Mouse (Mus musculus) stomach, postnatal 0 days (tissue): ENCODE measurements around the gene Atf6b. TPM values are rescaled to one million over a fixed set of nuclear protein-coding genes. Genes with fewer than 3 reads are reported as not detected.
A peak's percentile ranks its signal among the peaks of the same experiment; 100 is the strongest.

ENCODE experiments used
- ATAC-seq: fragments of 200-750 bp; cut with Nextera tagmentation; 2 replicates; pipeline ENCODE4 v1.8.0; 2017; ENCODE audit not compliant: low FRiP score, low TSS enrichment
- DNase-seq: peaks from one replicate; pipeline ENCODE4 v3.0.0-alpha.2; 2016; ENCODE audit warnings: low spot score
- H3K27ac ChIP-seq: fragments of 300-500 bp; sonication (generic); replicated peaks from 2 replicates; pipeline ENCODE4 v1.5.1; 2014; ENCODE audit warnings: mild to moderate bottlenecking, control low read depth
- H3K27me3 ChIP-seq: fragments of 300-500 bp; sonication (generic); 2 replicates; pipeline ENCODE4 v1.6.1; 2014; ENCODE audit warnings: low read length; ENCODE audit not compliant: control insufficient read depth, insufficient read depth
- H3K36me3 ChIP-seq: fragments of 300-500 bp; sonication (generic); 2 replicates; pipeline ENCODE4 v1.6.1; 2014; ENCODE audit warnings: low read length, mixed read lengths; ENCODE audit not compliant: control insufficient read depth, insufficient read depth
- H3K4me1 ChIP-seq: fragments of 300-500 bp; sonication (generic); replicated peaks from 2 replicates; pipeline ENCODE4 v1.6.1; 2014; ENCODE audit warnings: antibody characterized with exemption; ENCODE audit not compliant: control insufficient read depth, insufficient read depth
- H3K4me2 ChIP-seq: fragments of 300-500 bp; sonication (generic); replicated peaks from 2 replicates; pipeline ENCODE4 v1.6.1; 2014; ENCODE audit warnings: low read depth, mild to moderate bottlenecking, control low read depth, moderate library complexity
- H3K4me3 ChIP-seq: fragments of 300-500 bp; sonication (generic); 2 replicates; pipeline ENCODE4 v1.5.1; 2014; ENCODE audit warnings: low read depth, low read length, control low read depth
- H3K9ac ChIP-seq: fragments of 300-500 bp; sonication (generic); 2 replicates; pipeline ENCODE4 v1.6.1; 2014; ENCODE audit warnings: mild to moderate bottlenecking, low read length, control low read depth, mixed read lengths
- H3K9me3 ChIP-seq: fragments of 300-500 bp; sonication (generic); 2 replicates; pipeline ENCODE4 v1.6.1; 2016; ENCODE audit warnings: low read length; ENCODE audit not compliant: control insufficient read depth
- CTCF ChIP-seq: IDR thresholded peaks from 2 replicates; pipeline ENCODE4 v1.5.1; 2016; ENCODE audit warnings: antibody characterized with exemption, low read depth, mild to moderate bottlenecking, moderate library complexity
- EP300 ChIP-seq: optimal IDR thresholded peaks from 2 replicates; pipeline ENCODE3; 2016; ENCODE audit warnings: antibody characterized with exemption
- WGBS: fragments of 180-500 bp; shearing (Covaris S2); extraction: QIAGEN DNeasy Blood & Tissue Kit; methylation state at CpG from one replicate; pipeline ENCODE4 v1.1.7; 2014; 5-methylcytosine and 5-hydroxymethylcytosine counted together
- polyA plus RNA-seq: library from polyadenylated mRNA; unstranded; fragments of >200 nt; fragmentation: Nextera tagmentation; extraction: Ambion mirVana; gene quantifications from 2 replicates; pipeline ENCODE4 v1.2.1, GENCODE M21; 2015

The Atf6b gene
- polyA plus RNA-seq, 1 experiment from 2014 or later, result 35.4 TPM

GRCm38 (mm10) chr17:34648141-34648890 is 1.4 kb downstream of the Atf6b start:
- Histone ChIP-seq H3K27me3 (no peaks in the 10 kb centered on the region), H3K4me2 (no peak overlapping the region), H3K27ac (no peak overlapping the region), H3K4me1 (no peaks in the 10 kb centered on the region; the same call in 1 of the 2 replicates), H3K36me3 (peaks cover 8% of the 10 kb centered on the region), H3K9me3 (no peaks in the 10 kb centered on the region), H3K9ac (no peak overlapping the region), H3K4me3 (no peak overlapping the region)
- TF ChIP-seq CTCF, result no peak
- TF ChIP-seq EP300, result no peak
- WGBS, result 78% methylated on average over 16 of the region's 16 CpGs
- DNase-seq, result no peak
- no peak for ATAC-seq

DNA sequence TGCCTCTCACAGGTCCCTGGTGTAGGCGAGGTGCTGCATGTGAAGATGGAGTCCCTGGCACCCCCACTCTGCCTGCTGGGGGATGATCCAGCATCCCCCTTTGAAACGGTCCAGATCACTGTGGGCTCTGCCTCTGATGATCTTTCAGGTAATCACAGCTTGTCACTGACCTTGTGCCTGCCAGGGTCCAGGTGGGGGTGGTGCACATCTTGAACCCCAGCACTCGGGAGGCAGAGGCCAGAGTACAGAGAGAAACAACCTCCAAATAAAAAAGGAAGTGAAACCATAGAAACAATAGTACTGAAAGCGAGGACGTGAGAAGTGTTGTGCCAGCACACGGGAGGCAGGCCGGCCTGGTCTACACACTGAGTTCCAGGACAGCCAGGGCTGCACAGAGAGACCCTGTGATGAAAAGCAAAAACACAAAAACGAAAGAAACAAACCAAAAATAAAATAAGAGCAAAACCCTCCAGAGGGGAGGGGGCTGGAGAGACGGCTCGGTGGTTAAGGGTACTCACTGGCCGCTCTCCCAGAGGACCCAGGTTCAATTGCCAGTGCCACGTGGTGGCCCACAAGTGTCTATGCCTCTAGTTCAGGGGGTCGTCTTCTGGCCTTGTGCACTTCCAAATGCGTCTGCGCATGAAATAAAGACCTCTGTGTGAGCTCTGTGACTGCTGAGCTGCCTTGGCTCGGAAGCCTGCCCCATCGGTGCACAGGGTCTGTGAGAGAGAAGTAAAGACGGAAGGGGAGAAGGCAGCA is 2.3 kb downstream of the Atf6b start:
- peaks cover 12% of the 10 kb centered on the region for H3K36me3 ChIP-seq
- H3K9ac ChIP-seq, result no peak overlapping the region

DNA sequence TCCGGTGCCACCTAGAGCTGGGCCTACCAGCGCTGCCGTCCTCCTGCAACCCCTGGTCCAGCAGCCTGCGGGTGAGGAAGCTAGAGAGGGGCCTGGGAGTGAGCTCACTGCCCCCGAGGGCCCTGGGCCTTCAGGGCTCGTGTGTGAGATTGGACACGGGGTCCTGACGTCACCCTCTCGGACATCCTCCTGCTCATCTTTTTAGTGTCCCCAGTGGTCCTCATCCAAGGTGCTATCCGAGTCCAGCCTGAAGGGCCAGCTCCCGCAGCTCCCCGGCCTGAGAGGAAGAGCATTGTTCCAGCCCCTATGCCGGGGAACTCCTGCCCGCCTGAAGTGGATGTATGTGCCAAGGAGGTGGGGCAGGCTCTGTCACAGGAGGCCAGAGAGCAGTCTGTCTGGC is 3.8 kb downstream of the Atf6b start:
- peaks cover 12% of the 10 kb centered on the region for H3K36me3 ChIP-seq
- TF ChIP-seq EP300, result no peak
- no peak for TF ChIP-seq CTCF
- no peak overlapping the region for H3K4me3 ChIP-seq
- no peak overlapping the region for H3K4me2 ChIP-seq
- H3K4me1 ChIP-seq, result no peaks in the 10 kb centered on the region; the same call in 1 of the 2 replicates
- no peaks in the 10 kb centered on the region for H3K9me3 ChIP-seq
- 90% methylated on average over 14 of the region's 14 CpGs for WGBS
- H3K27me3 ChIP-seq, result no peaks in the 10 kb centered on the region
- no peak for DNase-seq
- H3K27ac ChIP-seq, result no peak overlapping the region
- H3K9ac ChIP-seq, result no peak overlapping the region
- ATAC-seq, result no peak

More for the DNA sequence above, 2.3 kb downstream of the Atf6b start:
- Histone ChIP-seq H3K4me1 (no peaks in the 10 kb centered on the region; the same call in 1 of the 2 replicates), H3K9me3 (no peaks in the 10 kb centered on the region), H3K27ac (no peak overlapping the region), H3K27me3 (no peaks in the 10 kb centered on the region), H3K4me2 (no peak overlapping the region), H3K4me3 (no peak overlapping the region)
- WGBS, result 88% methylated on average over 18 of the region's 18 CpGs
- no peak for TF ChIP-seq CTCF
- no peak for TF ChIP-seq EP300
- DNase-seq (no peak), ATAC-seq (no peak)

DNA sequence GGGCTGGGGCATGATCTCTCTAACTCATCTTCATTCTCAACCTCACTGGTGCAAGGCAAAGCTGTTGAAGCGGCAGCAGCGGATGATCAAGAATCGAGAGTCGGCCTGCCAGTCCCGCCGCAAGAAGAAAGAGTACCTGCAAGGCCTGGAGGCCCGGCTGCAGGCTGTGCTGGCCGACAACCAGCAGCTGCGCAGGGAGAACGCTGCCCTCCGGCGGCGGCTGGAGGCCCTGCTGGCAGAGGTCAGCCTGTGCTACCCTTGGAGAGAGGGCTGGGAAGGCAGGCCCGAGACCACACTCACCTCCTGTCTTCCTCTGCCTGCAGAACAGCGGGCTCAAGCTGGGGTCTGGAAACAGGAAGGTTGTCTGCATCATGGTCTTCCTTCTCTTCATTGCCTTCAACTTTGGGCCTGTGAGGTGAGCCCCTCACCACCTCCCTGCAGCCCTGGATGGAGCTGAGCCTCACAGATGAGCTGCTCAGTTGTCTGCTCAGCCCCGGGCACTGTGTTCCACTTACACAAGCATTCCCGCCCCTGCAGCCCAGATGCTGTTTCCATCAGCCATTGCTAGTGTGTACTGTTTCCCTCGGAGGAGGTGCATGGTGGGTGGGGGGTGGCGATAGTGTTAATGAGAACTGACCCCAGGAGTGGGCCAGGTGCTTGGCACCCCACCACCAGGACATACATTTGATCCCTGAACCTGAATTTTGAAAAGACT is 4.7 kb downstream of the Atf6b start:
- Histone ChIP-seq H3K4me2 (no peak overlapping the region), H3K4me1 (no peaks in the 10 kb centered on the region; the same call in 1 of the 2 replicates), H3K27ac (no peak overlapping the region), H3K9me3 (no peaks in the 10 kb centered on the region), H3K4me3 (no peak overlapping the region), H3K9ac (no peak overlapping the region), H3K36me3 (peaks cover 12% of the 10 kb centered on the region), H3K27me3 (no peaks in the 10 kb centered on the region)
- TF ChIP-seq CTCF (peak; percentile 77), EP300 (no peak)
- 52% methylated on average over 19 of the region's 19 CpGs for WGBS
- DNase-seq (peak; percentile 72), ATAC-seq (no peak)

GRCm38 (mm10) chr17:34652546-34652945 is 5.6 kb downstream of the Atf6b start:
- Histone ChIP-seq H3K27me3 (no peaks in the 10 kb centered on the region), H3K4me3 (no peak overlapping the region), H3K4me2 (no peak overlapping the region), H3K9ac (no peak overlapping the region), H3K27ac (no peak overlapping the region), H3K9me3 (no peaks in the 10 kb centered on the region), H3K36me3 (peaks cover 12% of the 10 kb centered on the region), H3K4me1 (no peaks in the 10 kb centered on the region; the same call in 1 of the 2 replicates)
- ATAC-seq, result no peak
- no peak for DNase-seq
- 88% methylated on average over 10 of the region's 10 CpGs for WGBS
- TF ChIP-seq EP300 (no peak), CTCF (no peak)
